Mouse (Mus musculus): ENCODE measurements around the gene Sphk1. TPM values are rescaled to one million over a fixed set of nuclear protein-coding genes. Genes with fewer than 3 reads are reported as not detected.

Sphk1 gene
- polyA plus RNA-seq, 1 experiment from 2014 or later: 3.1 TPM

GRCm38 (mm10) chr11:116549273-116550038 is 18.7 kb downstream of the Sphk1 start:
- H3K36me3 ChIP-seq: peaks cover 43% of the 10 kb centered on the region
- H3K4me2 ChIP-seq (replicated peaks): no peak overlapping the region
- no peaks in the 10 kb centered on the region for H3K9me3 ChIP-seq
- ATAC-seq: no peak
- H3K4me3 ChIP-seq (replicated peaks): no peak overlapping the region
- peaks cover 20% of the 10 kb centered on the region; the same call in 1 of the 2 replicates for H3K4me1 ChIP-seq (replicated peaks)
- WGBS: 93% methylated on average over 11 of the region's 11 CpGs
- H3K27ac ChIP-seq: no peak overlapping the region
- no peak overlapping the region for H3K9ac ChIP-seq (replicated peaks)
- H3K27me3 ChIP-seq: no peaks in the 10 kb centered on the region

- ATAC-seq: no peak
- WGBS: 86% methylated on average over 7 of the region's 7 CpGs
- no peaks in the 10 kb centered on the region for H3K9me3 ChIP-seq
- H3K4me1 ChIP-seq (replicated peaks): peaks cover 32% of the 10 kb centered on the region
- H3K4me3 ChIP-seq (replicated peaks): no peak overlapping the region
- H3K27ac ChIP-seq: no peak overlapping the region
- H3K27me3 ChIP-seq: no peaks in the 10 kb centered on the region
- peaks cover 30% of the 10 kb centered on the region for H3K36me3 ChIP-seq
- no peak overlapping the region for H3K4me2 ChIP-seq (replicated peaks)
- H3K9ac ChIP-seq (replicated peaks): no peak overlapping the region
Observed at GRCm38 (mm10) chr11:116550748-116551147, 20.0 kb downstream of the Sphk1 start.

DNA sequence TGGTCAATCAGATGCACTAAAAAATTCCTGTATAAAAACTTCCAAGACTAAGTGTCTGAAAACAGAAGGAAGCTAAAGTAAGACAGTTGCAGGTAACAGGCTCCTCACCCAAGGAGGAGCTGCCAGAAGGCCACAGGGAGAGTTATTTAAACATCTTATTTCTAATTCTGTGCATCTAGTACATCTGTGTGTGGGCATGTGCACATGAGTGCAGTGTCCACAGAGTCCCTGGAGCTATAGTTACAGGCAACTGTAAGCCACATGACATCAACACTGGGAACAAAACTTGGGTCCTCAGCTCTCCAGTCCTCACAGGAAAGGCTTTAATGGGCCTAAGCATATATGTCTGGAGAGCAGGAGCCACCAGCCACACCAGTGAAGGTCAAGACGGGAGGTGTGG is 21.5 kb downstream of the Sphk1 start:
- ATAC-seq: no peak
- Histone ChIP-seq H3K4me3 (replicated peaks) (no peak overlapping the region), H3K4me1 (replicated peaks) (peaks cover 41% of the 10 kb centered on the region), H3K27me3 (no peaks in the 10 kb centered on the region), H3K27ac (no peak overlapping the region), H3K9ac (replicated peaks) (no peak overlapping the region), H3K9me3 (no peaks in the 10 kb centered on the region), H3K4me2 (replicated peaks) (no peak overlapping the region), H3K36me3 (peaks cover 16% of the 10 kb centered on the region)
- WGBS: 85% methylated on average over 1 of the region's 1 CpGs

DNA sequence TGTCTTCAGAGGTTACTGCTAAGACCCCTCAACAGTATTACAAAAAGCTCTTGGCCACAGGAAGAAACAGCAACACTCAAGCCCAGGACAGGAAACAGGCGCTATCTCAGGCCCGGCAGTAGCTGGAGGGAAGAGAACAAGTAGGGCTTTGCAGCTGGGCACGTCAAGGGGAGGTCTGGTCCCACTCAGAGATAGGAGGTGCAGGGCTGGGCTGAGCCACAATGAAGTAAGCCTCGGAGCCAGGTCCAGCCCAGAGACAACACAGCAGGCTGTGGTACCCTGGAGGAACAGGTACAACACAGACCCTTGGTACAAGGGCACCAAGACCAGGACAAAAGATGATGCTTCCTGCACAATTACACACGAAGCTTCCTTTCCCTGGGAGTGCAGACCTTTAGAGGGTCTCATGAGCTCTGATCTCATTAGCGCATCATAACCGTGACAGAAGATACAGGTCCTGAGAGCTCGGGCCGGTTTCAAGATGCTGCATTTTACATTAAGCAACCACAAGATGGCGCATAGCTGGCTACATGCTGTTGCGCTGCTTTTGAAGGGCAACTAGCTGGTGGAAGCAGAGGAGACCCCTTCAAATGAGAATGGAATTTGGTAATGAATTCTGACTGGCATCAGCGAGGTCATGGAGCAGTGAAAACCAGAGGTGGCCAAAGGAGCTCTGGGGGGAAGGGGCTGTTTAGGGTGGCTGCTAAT is 23.6 kb downstream of the Sphk1 start:
- ATAC-seq: peak; percentile 59
- H3K9ac ChIP-seq (replicated peaks): no peak overlapping the region
- H3K4me1 ChIP-seq (replicated peaks): peaks cover 55% of the 10 kb centered on the region

GRCm38 (mm10) chr11:116555572-116555971 is 24.8 kb downstream of the Sphk1 start:
- 80% methylated on average over 1 of the region's 1 CpGs for WGBS
- no peak overlapping the region for H3K9ac ChIP-seq (replicated peaks)
- no peak for ATAC-seq
- peaks cover 54% of the 10 kb centered on the region for H3K4me1 ChIP-seq (replicated peaks)
- H3K27ac ChIP-seq: no peak overlapping the region
- H3K36me3 ChIP-seq: no peaks in the 10 kb centered on the region
- no peak overlapping the region for H3K4me3 ChIP-seq (replicated peaks)
- no peak overlapping the region for H3K4me2 ChIP-seq (replicated peaks)
- no peaks in the 10 kb centered on the region for H3K9me3 ChIP-seq
- no peaks in the 10 kb centered on the region for H3K27me3 ChIP-seq

More for the DNA sequence above, 23.6 kb downstream of the Sphk1 start:
- Histone ChIP-seq H3K9me3 (no peaks in the 10 kb centered on the region), H3K36me3 (no peaks in the 10 kb centered on the region), H3K4me3 (replicated peaks) (no peak overlapping the region), H3K4me2 (replicated peaks) (no peak overlapping the region), H3K27ac (peak overlapping the region; percentile 64), H3K27me3 (no peaks in the 10 kb centered on the region)
- 40% methylated on average over 12 of the region's 12 CpGs for WGBS

DNA sequence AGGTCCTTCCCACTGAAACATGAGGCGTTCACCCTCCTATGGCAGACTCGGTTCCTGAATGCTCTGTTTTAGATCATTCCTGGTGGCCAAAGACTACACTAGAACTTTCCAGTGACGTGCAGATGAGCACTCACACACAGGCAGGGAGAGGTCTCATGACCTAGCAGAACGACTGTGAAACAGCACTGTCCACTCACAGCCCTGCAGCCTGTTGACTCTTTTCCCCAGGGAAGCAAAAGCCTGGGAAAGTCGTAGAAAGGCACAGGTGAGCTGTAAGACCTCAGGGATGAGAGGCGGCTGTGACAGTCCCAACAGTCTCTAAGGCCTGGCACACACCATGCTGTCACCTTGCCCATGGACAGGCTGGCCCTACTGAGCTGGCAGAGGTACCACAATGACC is 25.6 kb downstream of the Sphk1 start:
- H3K4me2 ChIP-seq (replicated peaks): no peak overlapping the region
- H3K27ac ChIP-seq: no peak overlapping the region
- WGBS: 76% methylated on average over 6 of the region's 6 CpGs
- no peak for ATAC-seq
- H3K36me3 ChIP-seq: no peaks in the 10 kb centered on the region
- no peak overlapping the region; the same call in 1 of the 2 replicates for H3K9ac ChIP-seq (replicated peaks)
- no peaks in the 10 kb centered on the region for H3K9me3 ChIP-seq
- H3K4me1 ChIP-seq (replicated peaks): peaks cover 47% of the 10 kb centered on the region
- H3K27me3 ChIP-seq: no peaks in the 10 kb centered on the region
- no peak overlapping the region for H3K4me3 ChIP-seq (replicated peaks)

DNA sequence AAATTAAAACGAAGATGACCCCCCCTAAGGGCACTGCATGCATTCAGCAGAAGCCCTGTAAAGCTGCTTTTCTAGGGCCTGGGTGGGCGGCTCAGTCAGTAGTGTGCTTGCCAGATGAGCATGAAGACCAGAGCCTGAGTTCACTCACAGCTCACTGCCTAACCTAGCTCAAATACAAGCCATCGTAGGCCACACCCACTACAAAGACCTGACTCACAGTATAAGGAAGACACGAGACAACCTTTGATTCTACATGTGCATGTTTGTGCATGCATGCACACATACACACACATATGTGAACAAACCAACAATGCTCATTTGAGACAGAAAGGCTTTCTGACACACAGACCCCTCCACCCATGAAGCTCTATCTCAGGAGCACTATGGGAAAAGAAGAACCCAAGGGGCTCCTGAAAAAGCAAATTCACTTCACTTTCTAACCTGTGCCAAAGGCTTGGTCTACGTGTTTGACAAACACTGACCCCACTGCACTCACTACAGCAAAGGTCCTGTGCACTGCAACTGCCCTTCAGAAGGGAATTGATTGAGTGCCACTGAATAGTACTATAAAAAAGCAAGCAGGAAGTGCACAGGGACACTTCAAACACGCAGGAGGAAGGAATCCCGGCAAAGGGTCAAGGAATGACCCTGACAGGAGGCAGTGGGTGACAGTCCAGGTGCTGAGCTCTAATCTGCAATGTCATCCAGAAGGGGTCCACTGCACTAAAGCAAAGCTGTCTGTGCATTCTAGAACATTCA is 34.7 kb downstream of the Sphk1 start:
- Histone ChIP-seq H3K36me3 (0 out of 2 replicates have a peak, but pooled peaks cover 7% of the 10 kb centered on the region), H3K4me2 (replicated peaks) (no peak overlapping the region), H3K27ac (no peak overlapping the region), H3K27me3 (no peaks in the 10 kb centered on the region), H3K4me1 (replicated peaks) (peaks cover 15% of the 10 kb centered on the region; the same call in 1 of the 2 replicates), H3K9ac (replicated peaks) (no peak overlapping the region; the same call in 1 of the 2 replicates), H3K9me3 (no peaks in the 10 kb centered on the region), H3K4me3 (replicated peaks) (no peak overlapping the region)
- 80% methylated on average over 7 of the region's 7 CpGs for WGBS
- ATAC-seq: no peak

GRCm38 (mm10) chr11:116567531-116567930 is 36.8 kb downstream of the Sphk1 start:
- no peak overlapping the region for H3K4me3 ChIP-seq (replicated peaks)
- H3K27me3 ChIP-seq: no peaks in the 10 kb centered on the region
- peaks cover 26% of the 10 kb centered on the region for H3K4me1 ChIP-seq (replicated peaks)
- H3K36me3 ChIP-seq: 0 out of 2 replicates have a peak, but pooled peaks cover 7% of the 10 kb centered on the region
- no peak overlapping the region for H3K27ac ChIP-seq
- no peaks in the 10 kb centered on the region for H3K9me3 ChIP-seq
- WGBS: 91% methylated on average over 8 of the region's 8 CpGs
- H3K4me2 ChIP-seq (replicated peaks): no peak overlapping the region
- no peak overlapping the region for H3K9ac ChIP-seq (replicated peaks)
- ATAC-seq: no peak

GRCm38 (mm10) chr11:116570821-116571220 is 40.1 kb downstream of the Sphk1 start:
- Histone ChIP-seq H3K27me3 (no peaks in the 10 kb centered on the region), H3K4me3 (replicated peaks) (no peak overlapping the region), H3K36me3 (no peaks in the 10 kb centered on the region), H3K9me3 (no peaks in the 10 kb centered on the region), H3K4me2 (replicated peaks) (no peak overlapping the region), H3K4me1 (replicated peaks) (peaks cover 55% of the 10 kb centered on the region), H3K27ac (no peak overlapping the region), H3K9ac (replicated peaks) (no peak overlapping the region)
- no peak for ATAC-seq
- WGBS: 92% methylated on average over 7 of the region's 7 CpGs

- Histone ChIP-seq H3K4me3 (replicated peaks) (no peak overlapping the region), H3K9me3 (no peaks in the 10 kb centered on the region), H3K9ac (replicated peaks) (no peak overlapping the region), H3K4me2 (replicated peaks) (no peak overlapping the region), H3K36me3 (no peaks in the 10 kb centered on the region), H3K27ac (no peak overlapping the region), H3K4me1 (replicated peaks) (peaks cover 61% of the 10 kb centered on the region), H3K27me3 (no peaks in the 10 kb centered on the region)
- WGBS: 89% methylated on average over 19 of the region's 19 CpGs
- no peak for ATAC-seq
Observed at GRCm38 (mm10) chr11:116571767-116572679, 41.3 kb downstream of the Sphk1 start.

All from midbrain, embryonic 13.5 days (tissue).